Mouse (Mus musculus) right cerebral cortex, adult 18-20 months (tissue): ENCODE measurements around the gene Spred1.
"Not testable (repeated sequence)": the region's sequence is repeated elsewhere in the genome, so short reads cannot be mapped to it uniquely, and the experiment has no call there.

Source experiments
- DNase-seq: peaks from one replicate; pipeline ENCODE4 v3.0.0; 2022; ENCODE audit warnings: mixed read lengths

Spred1 gene

DNA sequence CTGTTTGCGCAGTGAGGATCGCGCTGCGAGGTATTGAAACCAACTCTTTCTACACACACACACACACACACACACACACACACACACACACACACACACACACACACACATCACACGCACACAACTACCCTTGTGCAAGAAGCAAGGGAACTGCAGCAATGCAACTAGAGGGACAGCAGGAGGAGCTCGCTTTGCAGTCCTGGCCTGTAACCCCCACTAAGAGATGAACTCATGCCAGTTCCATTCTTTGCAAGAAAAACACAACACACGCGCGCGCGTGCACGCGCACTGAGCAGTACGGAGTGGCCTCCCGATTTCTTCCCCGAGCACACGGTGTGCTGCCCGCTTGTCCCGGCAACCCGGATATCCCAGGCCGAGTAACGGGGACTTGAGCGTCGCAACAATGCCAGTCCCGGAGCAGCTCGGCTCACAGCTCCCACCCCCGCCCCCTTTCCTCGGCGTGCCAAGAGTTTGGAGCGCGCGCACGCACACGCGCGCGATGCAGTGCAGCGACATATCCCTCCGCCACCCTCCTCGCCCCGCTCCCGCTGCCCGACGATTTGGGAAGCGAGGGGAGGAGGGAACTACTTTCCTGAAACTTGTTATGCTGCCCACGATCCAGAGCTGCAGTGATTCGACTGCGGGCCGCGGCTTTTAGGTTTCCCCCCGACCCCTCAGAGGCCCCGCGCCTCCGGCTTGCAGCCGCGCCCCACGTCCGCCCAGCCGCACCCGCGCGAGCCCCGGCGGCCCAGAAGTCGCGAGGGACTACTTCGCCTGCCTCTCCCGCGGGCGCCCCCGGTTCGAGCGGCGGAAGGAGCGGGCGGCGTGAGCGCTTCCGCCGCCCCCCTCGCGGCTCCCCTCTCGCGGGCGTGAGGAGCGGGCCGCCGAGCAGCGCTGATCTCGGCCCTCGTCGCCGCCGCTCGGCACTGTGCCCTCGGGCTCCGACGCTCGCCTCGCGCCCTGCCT, 645 bp upstream of the Spred1 start:
- peak; percentile 92 for DNase-seq

DNA sequence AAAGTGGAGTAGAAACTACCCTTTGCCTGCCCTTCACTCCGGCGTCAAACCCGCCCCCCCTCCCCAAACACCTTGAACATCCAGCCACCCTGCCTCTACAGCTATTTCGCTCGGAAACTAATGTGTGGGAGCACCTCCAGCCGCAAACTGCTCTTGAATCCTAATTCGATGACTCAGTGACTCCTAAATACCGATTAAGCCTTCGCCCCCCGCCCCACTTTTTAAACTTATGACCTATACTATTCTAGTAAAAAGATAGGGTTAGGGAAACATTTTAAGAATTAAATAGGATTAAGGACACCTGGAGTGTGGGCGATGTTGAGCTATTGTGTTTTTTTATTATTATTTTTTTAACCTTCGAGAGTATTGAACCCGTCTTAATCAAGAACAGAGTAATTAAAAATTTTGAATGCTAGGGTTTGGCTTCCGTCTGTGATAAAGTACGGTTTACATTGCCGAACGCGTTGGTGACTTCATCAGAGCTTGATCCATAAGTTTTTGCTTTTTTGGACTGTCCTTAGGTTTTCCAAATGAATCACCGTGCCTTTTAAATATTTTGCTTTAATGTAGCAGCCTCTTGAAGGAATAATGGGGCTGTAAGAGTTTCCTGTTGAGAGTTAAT, 921 bp downstream of the Spred1 start:
- no peak for DNase-seq

DNA sequence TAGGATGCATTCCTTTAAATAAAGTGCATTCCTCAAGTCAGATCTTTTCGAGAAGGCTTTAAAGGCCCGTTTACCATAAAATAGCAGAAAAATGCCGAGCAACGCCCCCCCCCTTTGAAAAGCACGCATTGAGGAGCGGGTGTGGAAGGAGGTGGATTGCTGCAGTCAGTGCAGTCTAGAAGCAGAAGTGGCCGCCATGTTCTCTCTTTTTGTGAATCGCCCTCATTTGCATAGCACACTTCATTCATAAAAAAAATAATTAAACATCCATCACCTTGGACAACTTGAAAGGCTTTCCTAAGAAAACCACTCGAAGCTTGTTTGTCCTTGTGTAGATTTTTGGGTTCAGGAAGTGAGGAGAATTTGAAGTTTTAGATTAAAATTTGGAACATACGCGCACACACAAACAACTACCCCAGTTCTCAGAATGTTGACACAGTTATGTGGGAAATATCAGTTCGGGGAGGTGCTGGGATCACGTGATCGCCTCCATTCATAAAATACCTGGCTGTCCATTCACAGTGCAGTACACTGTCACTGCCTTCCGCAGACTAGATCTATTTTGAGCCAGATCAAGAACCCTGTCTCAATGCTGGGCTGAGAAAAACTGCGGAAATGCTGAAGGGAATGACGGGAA, 1.6 kb downstream of the Spred1 start:
- DNase-seq, result peak; percentile 43

DNA sequence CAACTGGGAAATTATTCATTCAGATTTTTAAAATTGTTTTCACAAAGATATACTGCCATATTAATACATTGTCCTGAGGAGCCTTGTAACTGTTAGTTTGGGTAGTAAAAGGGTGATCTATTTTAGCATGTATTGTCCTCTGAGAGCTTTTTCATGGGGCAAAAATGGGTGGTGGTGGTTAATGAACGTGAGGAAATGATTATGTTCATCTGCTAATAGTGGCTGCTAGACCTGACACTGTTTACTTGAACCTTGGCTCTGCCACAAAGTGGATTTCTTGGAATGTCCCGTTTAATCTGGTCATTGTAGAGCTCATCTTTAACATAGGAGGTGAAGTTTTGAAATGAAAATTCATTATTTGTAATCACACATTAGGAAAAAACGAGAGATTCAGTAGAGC, 2.5 kb downstream of the Spred1 start:
- DNase-seq, result no peak

DNA sequence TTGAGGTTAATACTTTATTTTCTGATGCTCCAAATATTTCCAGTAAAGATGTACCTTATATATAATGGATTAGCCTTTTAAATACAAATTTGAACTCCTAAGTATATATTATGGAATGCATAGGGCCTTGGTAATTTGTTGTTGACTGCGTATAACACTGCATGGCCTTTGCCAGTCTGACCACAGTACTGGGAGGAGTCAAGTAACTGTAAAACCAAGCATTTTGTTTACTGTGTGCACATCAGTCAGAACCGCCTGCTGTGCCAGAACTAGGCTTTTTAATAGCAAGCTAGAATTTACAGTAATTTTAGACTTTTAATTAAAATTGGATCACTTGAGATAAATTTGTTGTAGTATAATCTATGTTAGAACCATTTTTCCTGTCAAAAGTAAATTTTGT, 3.7 kb downstream of the Spred1 start:
- DNase-seq, result no peak

DNA sequence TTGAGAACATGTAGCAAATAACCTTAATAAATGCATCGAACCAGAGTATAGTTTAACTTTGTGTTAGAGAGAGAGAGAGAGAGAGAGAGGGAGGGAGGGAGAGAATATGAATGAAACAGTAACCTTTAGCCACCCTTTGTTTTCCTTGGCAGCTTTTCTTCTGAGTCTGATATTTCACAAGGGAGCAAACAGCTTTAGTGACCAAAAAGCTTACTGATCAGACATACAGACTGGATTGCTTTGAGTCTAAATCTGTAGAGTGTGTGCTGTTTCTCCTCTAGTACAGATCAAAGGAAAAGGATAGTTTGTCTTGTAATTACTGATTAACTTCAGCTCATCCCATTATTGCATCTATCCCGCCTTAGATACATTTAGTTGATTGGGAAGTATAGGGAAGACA, 8.0 kb downstream of the Spred1 start:
- DNase-seq, result no peak

DNA sequence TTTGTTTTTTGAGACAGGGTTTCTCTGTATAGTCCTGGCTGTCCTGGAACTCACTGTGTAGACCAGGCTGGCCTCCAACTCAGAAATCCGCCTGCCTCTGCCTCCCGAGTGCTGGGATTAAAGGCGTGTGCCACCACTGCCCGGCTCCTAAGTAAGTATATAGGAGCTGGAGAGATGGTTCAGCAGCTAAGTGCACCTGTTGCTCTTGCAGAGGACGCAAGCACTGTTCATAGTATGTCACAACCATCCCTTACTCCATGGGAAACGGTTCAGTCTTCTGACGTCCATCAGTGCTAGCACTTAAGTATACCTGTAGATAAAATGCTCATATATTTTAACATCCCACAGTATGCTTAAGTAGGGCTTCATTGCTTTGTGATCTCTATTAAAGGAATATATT, 9.9 kb downstream of the Spred1 start:
- DNase-seq, result not testable (repeated sequence)

DNA sequence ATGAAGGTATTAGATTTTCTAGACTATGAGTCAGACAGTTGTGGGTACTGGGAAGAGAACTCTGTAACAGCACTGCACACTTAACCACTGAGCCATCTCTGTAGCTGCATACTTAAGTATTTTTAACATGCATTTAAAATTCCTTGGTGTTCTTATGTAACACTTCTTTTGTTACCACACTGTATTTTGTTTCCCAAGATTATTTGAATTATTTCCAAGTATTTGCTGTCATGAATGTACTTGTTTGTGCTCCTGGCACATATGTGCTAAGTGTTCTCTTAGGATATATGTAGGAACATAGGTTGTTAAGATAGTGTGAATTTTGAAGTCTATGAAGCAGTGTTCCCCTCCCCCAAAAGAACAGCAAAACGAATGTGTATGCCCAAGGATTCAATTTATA, 10.7 kb downstream of the Spred1 start:
- DNase-seq, result no peak

DNA sequence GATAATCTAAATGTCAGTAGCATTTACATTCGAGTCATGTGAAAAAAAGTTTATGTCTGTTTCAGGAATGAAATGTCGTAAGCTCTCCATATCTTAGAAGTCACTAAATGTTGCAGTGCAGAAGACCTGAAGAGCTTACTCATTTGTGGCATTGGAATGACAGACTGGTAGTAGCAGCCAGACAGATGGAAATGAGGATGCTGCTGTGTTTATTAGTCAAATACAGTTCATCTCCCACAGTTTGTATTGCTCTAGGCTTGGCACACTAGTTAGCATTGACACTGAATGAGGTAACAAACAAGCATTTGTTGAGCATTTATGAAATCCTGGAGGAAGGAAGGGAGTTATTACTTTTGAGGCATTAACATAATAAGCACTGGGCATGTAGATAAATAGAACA, 12.4 kb downstream of the Spred1 start:
- DNase-seq, result no peak

DNA sequence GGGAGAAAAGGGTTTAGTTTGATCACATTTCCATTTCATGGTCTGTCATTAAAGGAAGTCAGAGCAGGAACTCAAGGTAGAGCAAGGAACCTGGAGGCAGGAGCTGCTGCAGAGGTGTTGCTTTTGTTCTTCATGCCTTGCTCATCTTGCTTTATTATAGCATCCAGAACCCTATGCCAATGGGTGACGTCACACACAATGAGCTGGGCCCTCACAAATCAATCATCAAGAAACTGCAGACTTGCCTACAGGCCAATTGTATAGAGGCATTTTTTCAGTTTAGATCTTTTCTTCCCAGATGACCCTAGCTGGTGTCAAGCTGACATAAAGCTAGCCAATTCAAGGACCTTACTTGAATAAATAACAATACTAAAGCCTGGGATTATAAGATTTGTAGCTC, 16.6 kb downstream of the Spred1 start:
- no peak for DNase-seq

DNA sequence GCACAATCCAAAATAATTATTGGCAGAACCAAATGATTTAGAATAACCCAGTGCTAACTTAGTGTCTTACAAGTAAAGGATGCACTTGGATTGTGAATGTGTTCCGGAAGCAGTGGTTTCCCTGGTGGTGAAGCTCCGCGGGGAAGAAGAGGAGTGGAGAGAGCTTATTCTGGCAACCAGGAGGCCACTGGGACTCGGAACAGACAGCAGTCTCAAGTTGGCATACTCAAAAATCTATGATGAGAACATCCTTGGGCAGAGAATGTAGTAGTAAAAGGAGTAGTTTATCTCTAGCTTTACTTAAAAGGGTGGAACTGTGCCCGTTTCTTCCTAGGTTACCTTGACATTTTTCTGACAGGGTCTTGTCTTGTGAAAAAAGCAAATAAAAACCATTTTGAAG, 17.8 kb downstream of the Spred1 start:
- no peak for DNase-seq

DNA sequence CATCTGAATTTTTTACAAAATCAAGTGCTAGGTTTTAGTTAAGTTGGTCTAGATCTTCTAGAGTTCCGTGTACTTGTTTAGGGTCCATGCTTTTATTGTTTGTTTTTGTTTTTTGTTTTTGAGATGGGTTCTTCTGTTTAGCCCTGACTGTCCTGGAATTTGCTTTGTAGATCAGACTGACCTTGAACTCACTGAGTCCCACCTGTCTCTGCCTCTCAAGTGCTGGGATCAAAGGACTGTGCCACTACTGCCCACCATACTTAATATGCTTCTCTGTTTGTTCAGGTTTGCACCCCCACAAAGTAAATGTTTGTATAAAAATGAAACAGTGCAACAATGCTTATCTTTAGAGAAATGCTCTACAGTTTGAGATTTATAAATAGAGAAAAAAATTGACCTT, 18.8 kb downstream of the Spred1 start:
- no peak for DNase-seq

DNA sequence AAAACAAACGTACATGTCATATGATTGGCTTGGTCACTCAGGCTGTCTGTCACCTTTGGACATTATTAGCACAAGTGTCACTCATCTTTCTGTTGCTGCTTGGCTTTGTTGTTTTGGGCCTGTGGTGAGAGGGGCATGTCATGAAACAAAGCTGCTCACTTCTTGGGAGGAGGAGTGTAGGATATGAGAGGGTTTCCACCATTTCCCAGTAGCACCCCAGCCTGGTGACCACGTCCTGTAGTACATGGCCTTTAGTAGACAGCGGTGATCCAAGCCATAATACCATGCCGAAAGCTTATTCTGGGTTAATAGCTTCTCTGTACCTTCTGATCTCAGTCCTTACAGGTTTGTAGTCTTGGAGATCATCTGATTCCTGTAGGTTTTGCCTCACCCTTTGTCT, 21.9 kb downstream of the Spred1 start:
- no peak for DNase-seq

DNA sequence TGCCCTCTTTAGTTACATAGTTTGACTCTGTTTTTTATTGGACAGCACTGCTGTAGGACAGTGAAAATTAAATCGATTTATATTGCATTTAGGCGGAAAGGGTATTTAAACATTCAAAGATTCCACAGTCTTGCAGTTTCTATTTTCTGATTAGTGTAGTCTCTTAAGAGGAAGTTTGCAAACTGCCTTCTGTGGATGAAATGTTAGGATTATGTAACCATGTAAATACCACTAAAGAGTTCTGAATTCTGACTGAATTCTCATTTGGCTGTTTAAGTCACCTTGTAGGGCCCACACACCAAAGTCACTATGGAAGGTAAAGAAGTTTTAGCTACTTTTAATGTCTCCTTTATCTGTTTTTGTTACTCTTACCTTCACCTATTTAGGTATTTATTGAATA, 24.9 kb downstream of the Spred1 start:
- DNase-seq, result no peak

DNA sequence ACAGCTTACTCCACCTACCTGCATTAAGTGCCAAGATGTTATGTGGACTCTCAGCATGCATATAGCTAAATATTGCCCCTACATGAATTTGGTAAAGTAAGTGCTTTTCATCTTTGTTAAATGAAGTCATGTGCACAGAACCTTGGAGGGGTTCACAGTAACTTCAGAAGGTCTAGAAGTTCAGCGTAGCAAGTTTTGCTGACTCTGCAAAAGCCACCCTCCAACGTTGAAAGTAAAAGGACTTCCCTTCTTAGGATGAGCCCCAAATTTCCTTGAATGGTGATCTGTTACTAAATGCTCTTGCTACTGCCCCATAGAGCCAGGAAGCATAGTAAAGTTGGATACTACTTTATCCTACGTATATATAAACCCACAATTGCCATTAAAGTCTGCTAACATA, 25.4 kb downstream of the Spred1 start:
- no peak for DNase-seq

DNA sequence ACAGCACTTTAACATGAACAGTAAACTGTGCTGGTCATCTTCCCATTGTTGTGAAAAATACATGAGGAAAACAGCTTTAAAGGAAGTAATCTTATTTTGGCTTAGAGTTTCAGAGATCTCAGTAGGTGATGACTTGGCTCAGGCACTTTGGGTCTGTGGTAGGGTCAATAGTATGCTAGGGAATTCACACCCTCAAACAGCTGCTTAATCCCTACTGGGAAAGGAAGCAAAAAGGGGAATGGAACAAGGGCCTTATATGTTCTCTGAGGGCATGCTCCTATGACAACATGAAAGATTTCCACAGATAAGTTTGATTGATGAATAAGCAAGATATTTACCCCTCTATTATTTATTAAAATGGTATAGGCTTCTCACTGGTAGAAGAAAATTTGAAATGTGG, 31.0 kb downstream of the Spred1 start:
- DNase-seq, result no peak

DNA sequence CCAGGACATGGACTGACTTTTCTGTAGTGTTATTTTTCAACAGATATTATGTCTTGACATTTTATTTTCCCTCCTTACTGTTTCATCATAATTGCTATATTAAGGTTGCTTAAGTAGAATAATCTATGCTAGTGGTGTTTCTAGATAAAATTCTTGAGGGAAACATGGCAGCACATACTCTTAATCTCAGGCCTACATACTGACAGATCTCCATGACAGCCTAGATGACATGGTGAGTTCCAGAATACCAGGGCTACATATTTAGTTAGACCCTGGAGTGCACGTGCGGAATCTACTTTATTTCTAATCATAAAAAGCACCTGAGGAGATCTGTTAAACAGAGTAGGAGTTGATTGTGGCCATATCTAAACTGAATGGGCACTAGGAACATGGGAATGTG, 47.2 kb downstream of the Spred1 start:
- no peak for DNase-seq

DNA sequence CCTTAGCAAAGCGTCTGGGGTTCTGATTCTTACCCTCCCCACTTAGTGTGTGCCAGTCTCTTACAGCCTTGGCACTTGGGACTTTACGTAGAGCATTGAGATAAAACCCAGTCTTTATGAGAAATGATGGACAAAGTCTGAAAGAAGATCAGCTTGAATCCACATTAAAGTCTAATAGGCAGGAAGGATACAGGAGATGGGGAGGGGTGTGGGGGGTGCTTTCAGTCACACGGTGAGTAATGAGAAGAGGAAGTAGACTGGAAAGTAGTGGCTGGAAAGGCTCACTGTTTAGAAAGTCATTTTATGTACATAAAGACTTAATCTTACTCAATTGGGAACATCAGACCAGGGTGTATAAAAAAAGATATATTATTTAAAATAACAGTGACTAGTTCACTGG, 47.9 kb downstream of the Spred1 start:
- DNase-seq, result no peak

DNA sequence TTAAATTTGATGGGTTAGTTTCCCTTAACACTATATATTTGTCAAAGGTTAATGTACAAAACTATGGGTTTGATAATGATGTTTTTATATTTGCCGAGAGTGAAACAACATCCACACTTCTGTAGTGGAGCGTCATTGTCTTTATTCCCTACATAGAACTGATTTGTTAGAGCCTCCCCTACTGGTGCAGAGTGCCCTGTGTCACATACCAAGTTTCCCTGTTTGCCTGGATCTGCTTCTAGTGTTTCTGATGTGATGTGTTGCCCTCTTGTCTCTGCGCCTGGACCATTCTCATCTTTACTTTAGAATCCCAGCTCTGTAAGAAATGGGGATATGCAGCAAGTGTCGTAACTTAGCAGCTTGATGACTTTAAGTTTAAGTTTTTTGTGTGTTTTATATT, 51.8 kb downstream of the Spred1 start:
- DNase-seq, result no peak

DNA sequence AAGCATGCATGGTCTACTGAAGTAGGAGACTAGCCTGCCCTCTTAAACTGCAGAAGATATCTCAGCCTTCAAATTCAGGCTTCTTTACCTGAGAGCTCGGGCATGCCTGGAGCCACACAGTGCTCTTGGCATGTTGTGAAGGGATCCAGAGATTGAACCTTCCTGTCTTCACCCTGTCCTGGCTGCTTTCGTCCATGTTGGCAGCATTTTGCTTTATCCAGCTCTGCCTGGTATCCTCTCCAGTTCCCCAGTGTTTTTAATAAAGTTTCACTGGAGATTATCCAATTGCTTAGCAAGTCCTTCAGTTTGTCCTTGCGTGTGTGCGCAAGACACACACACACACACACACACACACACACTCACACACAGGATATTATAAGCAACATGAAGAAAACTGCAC, 54.9 kb downstream of the Spred1 start:
- DNase-seq, result no peak

DNA sequence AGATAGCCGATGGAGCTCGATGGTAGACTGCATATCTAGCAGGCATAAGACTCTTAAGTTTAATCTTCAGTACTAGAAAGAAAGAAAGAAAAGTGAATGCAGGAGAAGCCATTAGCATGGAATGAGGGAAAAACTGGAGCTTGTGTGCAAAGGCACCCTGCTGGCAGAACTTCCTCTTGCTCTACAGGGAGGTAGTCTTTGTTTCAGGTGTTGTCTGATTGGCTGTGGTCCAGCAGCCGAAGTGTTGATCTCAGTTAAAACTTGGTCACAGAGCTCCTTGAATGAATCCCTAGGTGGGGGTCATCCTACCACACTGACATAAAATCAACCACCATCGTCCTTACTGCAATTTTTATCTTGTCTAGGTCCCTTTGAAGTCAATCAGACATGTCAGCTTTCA, 55.8 kb downstream of the Spred1 start:
- DNase-seq, result no peak

DNA sequence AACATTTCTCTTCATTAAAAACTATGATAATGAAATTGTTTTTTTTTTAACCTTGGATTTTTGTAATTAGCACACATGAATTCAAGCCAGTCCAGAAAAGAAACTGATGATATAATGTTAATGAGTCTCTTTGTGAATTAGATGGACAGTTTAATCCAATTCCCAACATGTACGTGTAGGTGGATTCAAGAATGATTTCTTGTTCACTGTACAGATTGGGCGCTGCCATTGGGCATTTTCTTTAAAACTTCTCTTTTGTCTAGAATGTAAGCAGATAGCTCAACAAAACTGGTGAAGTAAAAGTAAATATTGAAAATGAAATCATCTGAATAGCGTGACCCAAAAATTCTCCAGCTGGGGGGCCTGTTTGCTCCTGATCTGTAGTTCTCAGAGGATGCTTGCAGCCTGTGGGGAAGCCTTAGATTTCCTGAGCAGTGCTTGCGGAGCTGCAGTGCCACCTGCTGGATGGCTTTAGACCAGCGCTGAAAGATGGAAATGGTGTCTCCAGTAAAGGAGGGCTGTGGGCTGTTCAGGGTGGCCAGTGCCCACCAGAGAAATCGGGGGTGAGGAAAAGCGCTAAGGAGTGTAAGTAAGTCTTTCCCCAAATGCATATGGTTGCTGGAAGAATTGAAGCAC, 59.2 kb downstream of the Spred1 start:
- peak; percentile 83 for DNase-seq

DNA sequence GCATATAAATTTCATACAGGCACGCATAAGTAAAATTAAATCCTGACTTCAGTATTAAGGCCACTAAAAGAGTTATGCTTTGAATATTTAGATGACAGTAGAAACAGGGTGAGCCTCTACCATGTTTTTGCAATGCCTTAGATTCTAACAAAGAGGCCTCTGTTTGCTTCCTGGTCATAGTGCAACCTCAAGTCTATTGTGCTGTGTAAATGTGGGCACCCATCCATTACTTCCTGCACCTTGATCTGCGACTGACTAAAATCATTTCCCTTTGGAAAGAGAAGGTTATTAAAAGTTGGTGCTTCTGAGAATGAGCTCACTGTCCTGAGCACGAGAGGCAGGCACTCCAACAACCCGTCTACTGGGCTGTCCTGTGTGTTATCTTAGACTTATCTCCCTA, 64.4 kb downstream of the Spred1 start:
- no peak for DNase-seq

DNA sequence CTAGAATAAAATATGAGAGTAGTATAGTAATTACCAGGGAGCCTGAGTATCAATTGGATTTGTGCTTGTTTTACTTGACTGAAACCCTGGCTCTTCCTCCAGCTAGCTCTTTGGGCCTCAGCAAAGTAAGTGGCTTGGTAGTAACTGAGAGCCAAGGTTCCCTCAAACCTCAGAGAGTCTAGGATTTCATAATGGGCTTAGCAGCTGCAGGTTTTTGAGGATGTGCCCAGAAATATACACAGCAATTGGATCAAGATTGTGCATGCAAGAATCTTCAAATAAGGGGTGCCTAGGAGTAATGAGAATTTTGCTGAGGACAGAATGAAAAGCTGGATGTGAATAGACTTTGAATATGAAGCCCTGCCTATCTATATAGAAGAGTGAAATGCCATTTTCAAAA, 69.7 kb downstream of the Spred1 start:
- no peak for DNase-seq
